In genomic region chr2:170286773-170287172, GRCm38 (mm10) we compare ENCODE assay signal across 8 mouse cellular contexts.
A peak's percentile ranks its signal among the peaks of the same experiment; 100 is the strongest.
DNase-seq lines count a peak whose midpoint lies in the region; ATAC-seq and TF ChIP-seq lines count a peak whose summit lies in the region.

No protein-coding gene starts in this region.

- H3K27ac ChIP-seq in kidney, embryonic 15.5 days = peak overlapping the region; percentile 90
- H3K27ac ChIP-seq in embryonic facial prominence, embryonic 12.5 days = peak overlapping the region; percentile 54
- H3K27ac ChIP-seq in intestine, postnatal 0 days (ENCODE audit: low read depth, low read length) = no peak overlapping the region
- H3K27ac ChIP-seq in neural tube, embryonic 11.5 days (ENCODE audit: low read depth, low read length) = no peak overlapping the region; the same call in 1 of the 2 replicates

- H3K4me1 ChIP-seq in kidney, embryonic 15.5 days = peaks cover 40% of the 10 kb centered on the region
- H3K4me1 ChIP-seq in embryonic facial prominence, embryonic 12.5 days = peaks cover 24% of the 10 kb centered on the region
- H3K4me1 ChIP-seq in intestine, postnatal 0 days (replicated peaks; ENCODE audit: control insufficient read depth, insufficient read depth, low read length) = no peaks in the 10 kb centered on the region; the same call in 1 of the 2 replicates
- H3K4me1 ChIP-seq in neural tube, embryonic 11.5 days (ENCODE audit: control insufficient read depth, insufficient read depth, low read length) = peaks cover 10% of the 10 kb centered on the region; the same call in 1 of the 2 replicates

- TF ChIP-seq CTCF in intestine, postnatal 0 days (IDR thresholded peaks at IDR 0.05; ENCODE audit: low read depth) = no peak

- intact Hi-C loops in left cerebral cortex, postnatal 36 days (cut with DNase I) = loop anchor here (10.0 kb wide), 1 partner anchor 172 kb away; no protein-coding TSS in a partner anchor

- H3K4me2 ChIP-seq in kidney, embryonic 15.5 days = peak overlapping the region; percentile 89
- H3K4me2 ChIP-seq in embryonic facial prominence, embryonic 12.5 days (replicated peaks) = peak overlapping the region; percentile 68
- peak overlapping the region; percentile 88 for H3K4me2 ChIP-seq in intestine, postnatal 0 days (replicated peaks; ENCODE audit: low read depth)
- H3K4me2 ChIP-seq in neural tube, embryonic 11.5 days (ENCODE audit: low read depth) = peak overlapping the region; percentile 82; the same call in 1 of the 2 replicates

- peak overlapping the region; percentile 47 for H3K4me3 ChIP-seq in kidney, embryonic 15.5 days (replicated peaks)
- peak overlapping the region; percentile 38; the same call in 1 of the 2 replicates for H3K4me3 ChIP-seq in embryonic facial prominence, embryonic 12.5 days
- H3K4me3 ChIP-seq in intestine, postnatal 0 days (ENCODE audit: low read depth, low read length) = peak overlapping the region; percentile 44; the same call in 1 of the 2 replicates
- H3K4me3 ChIP-seq in neural tube, embryonic 11.5 days (ENCODE audit: low read depth, low read length) = peak overlapping the region; percentile 33; the same call in 1 of the 2 replicates

- no peaks in the 10 kb centered on the region for H3K36me3 ChIP-seq in kidney, embryonic 15.5 days
- H3K36me3 ChIP-seq in embryonic facial prominence, embryonic 12.5 days = no peaks in the 10 kb centered on the region
- no peaks in the 10 kb centered on the region for H3K36me3 ChIP-seq in intestine, postnatal 0 days (ENCODE audit: control insufficient read depth, insufficient read depth)
- no peaks in the 10 kb centered on the region for H3K36me3 ChIP-seq in neural tube, embryonic 11.5 days (ENCODE audit: control insufficient read depth, insufficient read depth, low read length)

- H3K9me3 ChIP-seq in kidney, embryonic 15.5 days (replicated peaks) = no peaks in the 10 kb centered on the region
- H3K9me3 ChIP-seq in embryonic facial prominence, embryonic 12.5 days = no peaks in the 10 kb centered on the region
- no peaks in the 10 kb centered on the region for H3K9me3 ChIP-seq in intestine, postnatal 0 days (ENCODE audit: control insufficient read depth)
- H3K9me3 ChIP-seq in neural tube, embryonic 11.5 days (ENCODE audit: control insufficient read depth, low read length) = no peaks in the 10 kb centered on the region

- 12% methylated on average over 8 of the region's 8 CpGs for WGBS in kidney, embryonic 15.5 days
- 5% methylated on average over 8 of the region's 8 CpGs for WGBS in embryonic facial prominence, embryonic 12.5 days
- WGBS in intestine, postnatal 0 days = 8% methylated on average over 8 of the region's 8 CpGs
- 10% methylated on average over 8 of the region's 8 CpGs for WGBS in neural tube, embryonic 11.5 days

- peak overlapping the region; percentile 52 for H3K9ac ChIP-seq in kidney, embryonic 15.5 days
- H3K9ac ChIP-seq in embryonic facial prominence, embryonic 12.5 days = peak overlapping the region; percentile 65; the same call in 1 of the 2 replicates
- H3K9ac ChIP-seq in intestine, postnatal 0 days (ENCODE audit: low read depth, low read length) = no peak overlapping the region
- H3K9ac ChIP-seq in neural tube, embryonic 11.5 days (ENCODE audit: low read length) = no peak overlapping the region; the same call in 1 of the 2 replicates

- no peak for DNase-seq in kidney, adult 9 months
- DNase-seq in neural tube, embryonic 11.5 days (ENCODE audit: low spot score) = no peak
- no peak for DNase-seq in left cerebral cortex, postnatal 36 days (ENCODE audit: low spot score in 2 of 2)
- no peak for DNase-seq in yolk sac, embryonic 10.5 days (ENCODE audit: low spot score)
- DNase-seq in layer of hippocampus, postnatal 10 days (ENCODE audit: low spot score in 2 of 2) = no peak

- no peak for ATAC-seq in kidney, embryonic 15.5 days (replicated peaks; ENCODE audit: low FRiP score)
- ATAC-seq in embryonic facial prominence, embryonic 12.5 days (ENCODE audit: insufficient number of reproducible peaks, insufficient read depth, low FRiP score, low TSS enrichment) = no peak
- ATAC-seq in intestine, postnatal 0 days = no peak
- no peak for ATAC-seq in neural tube, embryonic 11.5 days (ENCODE audit: insufficient read depth, low FRiP score, low TSS enrichment)

- H3K27me3 ChIP-seq in kidney, embryonic 15.5 days = no peaks in the 10 kb centered on the region
- H3K27me3 ChIP-seq in embryonic facial prominence, embryonic 12.5 days = 0 out of 2 replicates have a peak, but pooled peaks cover 3% of the 10 kb centered on the region
- H3K27me3 ChIP-seq in intestine, postnatal 0 days (replicated peaks; ENCODE audit: control insufficient read depth, insufficient read depth, low read length) = no peaks in the 10 kb centered on the region
- H3K27me3 ChIP-seq in neural tube, embryonic 11.5 days (ENCODE audit: control insufficient read depth, insufficient read depth, low read length) = no peaks in the 10 kb centered on the region

Comparison
In these comparisons a context has a peak if more than half of its experiments do, and no peak if none do; other contexts are left out.
1. H3K27ac ChIP-seq: peak in kidney, embryonic 15.5 days (single experiment) and embryonic facial prominence, embryonic 12.5 days (single experiment); none in intestine, postnatal 0 days (single experiment) and neural tube, embryonic 11.5 days (single experiment).
2. H3K9ac ChIP-seq: peak in kidney, embryonic 15.5 days (single experiment) and embryonic facial prominence, embryonic 12.5 days (single experiment); none in intestine, postnatal 0 days (single experiment) and neural tube, embryonic 11.5 days (single experiment).
3. Peak in every context shown above with its lines, with median percentiles within 50 percentile points of each other: H3K4me2 ChIP-seq and H3K4me3 ChIP-seq.